Mouse (Mus musculus): ENCODE measurements around the gene Clptm1. TPM values are rescaled to one million over a fixed set of nuclear protein-coding genes. Genes with fewer than 3 reads are reported as not detected.
"Not testable (repeated sequence)": the region's sequence is repeated elsewhere in the genome, so short reads cannot be mapped to it uniquely, and the experiment has no call there.

Clptm1 gene
- total RNA-seq, 2 experiments from 2014 or later = 131 to 144 TPM

DNA sequence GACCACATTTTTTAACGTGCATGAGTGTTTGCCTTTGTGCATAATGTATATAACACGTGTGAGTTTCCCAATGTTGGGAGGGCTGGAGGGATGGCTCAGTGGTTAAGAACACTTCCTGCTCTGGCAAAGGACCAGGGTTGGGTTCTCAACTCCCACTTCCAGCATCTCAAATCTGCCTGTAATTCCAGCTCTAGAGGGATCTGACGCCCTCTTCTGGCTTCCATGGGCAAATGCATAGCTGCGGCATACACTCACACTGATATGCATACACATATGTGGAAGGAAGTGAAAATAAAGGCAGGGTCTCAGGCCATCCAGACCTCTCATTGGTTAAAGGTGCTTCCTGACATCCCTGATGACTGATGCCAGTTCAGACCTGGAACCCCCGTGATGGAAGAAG, 57.5 kb downstream of the Clptm1 start:
- no peak for DNase-seq

DNA sequence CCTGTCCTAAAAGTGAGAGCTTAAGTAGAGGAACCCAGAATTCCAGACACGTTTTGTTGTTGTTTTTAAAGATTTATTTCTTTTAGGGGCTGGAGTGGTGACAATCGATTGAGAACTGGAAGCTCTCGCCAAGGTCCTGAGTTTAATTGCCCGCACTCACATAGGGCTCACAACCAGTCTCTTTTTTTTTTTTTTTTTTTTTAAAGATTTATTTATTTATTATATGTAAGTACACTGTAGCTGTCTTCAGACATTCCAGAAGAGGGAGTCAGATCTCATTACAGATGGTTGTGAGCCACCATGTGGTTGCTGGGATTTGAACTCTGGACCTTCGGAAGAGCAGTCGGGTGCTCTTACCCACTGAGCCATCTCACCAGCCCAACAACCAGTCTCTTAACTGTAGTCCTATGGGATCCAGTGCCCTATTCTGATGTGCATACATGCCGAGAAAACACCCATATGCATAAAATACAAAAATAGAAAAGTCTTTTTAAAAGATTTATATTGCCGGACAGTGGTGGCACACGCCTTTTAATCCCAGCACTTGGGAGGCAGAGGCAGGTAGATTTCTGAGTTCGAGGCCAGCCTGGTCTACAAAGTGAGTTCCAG, 60.1 kb downstream of the Clptm1 start:
- DNase-seq = not testable (repeated sequence)

DNA sequence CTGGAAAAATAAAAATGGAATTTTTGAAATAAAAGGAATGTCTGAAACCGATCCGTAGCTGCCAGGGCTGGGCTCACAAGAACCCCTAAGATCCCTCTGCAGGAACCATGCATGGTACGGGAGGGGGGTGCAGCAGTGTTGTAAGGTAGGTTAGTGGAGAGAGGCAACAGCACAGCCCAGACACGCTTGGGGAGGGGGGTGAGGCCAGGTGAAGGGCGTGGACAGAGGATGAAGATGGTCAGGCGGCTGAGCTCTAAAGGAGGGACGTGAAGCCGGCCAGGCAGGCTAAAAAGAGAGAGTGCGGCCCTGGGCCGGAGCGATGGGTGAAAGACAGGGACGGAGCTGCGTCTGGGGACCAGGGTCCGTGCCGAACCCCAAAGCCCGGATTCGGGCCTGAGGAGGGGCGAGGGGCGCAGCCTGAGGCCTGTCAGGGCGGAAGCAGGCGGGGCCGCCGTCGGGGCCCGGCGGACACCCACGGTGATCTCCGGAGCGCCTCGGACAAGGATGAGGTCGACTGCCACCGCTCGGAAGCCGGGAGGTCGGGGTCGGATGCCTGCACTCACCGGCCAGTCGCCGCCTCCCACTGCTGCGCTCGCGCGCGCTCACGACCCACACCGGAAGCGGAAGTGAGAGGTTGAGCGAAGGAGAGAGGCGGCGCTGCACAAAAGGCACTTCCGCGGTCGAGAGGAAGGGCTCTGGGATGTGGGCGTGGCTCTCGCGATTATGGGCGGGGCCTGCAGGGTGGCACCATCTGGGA, 60.8 kb downstream of the Clptm1 start, which contains the start of gene Clasrp:
Gene Clasrp (minus strand): TSS at position 638 of the 757 bp plus-strand sequence.
- DNase-seq = peak; percentile 95

DNA sequence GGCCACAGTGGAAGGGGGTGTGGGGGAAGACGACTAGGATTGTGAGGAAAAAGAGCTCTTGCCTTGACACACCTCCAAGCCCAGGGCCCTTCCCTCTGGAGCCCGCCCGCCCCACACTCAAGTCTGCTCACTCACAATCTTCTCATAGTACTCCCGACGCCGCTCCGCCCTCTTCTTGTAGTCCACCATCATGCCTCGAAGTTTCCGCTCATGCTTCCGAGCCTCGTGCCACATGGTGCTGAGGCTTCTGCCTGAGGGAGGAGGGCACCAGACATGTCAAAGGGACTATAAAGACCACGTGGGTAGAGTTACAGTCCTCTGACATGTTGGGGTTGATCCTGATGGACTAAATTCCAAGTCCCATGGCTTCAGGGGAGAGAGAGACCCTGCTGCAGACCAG, 61.8 kb downstream of the Clptm1 start:
- no peak for DNase-seq

DNA sequence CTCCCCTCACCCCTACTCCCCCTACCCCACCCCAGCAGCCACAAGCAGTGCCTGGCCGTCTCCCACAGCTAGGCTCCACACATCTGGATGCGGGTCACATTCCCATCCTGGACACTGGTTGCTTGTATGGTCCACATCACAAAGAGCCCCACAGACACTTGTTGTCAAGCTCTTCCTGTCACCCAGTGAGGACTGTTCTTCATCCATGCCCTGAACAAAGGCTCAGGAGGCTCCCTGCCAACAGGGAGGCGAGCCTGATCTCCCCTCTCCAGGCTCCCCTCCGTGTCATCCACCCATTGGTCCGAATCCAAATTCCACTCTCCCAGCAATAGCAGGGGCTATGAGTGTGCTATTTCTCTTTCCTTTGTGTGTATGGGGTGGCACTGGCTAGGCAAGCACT, 64.3 kb downstream of the Clptm1 start:
- peak; percentile 46 to 59 for DNase-seq

DNA sequence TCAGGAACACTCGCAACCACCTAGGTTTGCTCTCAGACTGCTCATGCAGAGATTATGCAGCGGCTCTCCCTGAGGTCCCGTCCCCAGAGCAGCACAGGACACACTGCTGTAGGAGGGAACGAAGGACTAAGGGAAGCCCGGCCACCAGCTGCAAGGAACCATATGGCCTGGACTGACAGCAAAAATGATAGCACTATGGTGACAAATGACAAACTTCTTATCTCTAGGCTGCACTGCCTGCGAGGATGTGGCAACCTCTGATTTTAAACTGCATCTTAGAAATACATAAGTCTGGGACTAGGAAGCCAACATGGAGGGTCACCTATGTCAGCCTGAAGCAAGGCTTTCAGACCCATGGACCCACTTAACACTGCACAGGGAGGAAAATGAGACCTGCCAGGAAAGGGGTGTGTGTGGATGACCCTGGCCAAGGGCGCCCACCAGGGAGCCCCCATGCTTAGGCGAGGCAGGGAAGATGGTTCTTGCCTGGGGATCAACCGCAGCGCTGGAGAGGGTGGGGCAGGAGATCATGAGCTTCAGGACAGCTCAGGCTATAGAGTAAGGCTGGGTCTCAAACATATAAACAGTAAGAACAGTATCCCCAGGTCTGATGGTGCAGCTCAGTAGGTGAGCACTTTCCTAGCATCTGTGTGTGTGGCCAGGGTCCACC, 71.6 kb downstream of the Clptm1 start:
- DNase-seq = no peak

DNA sequence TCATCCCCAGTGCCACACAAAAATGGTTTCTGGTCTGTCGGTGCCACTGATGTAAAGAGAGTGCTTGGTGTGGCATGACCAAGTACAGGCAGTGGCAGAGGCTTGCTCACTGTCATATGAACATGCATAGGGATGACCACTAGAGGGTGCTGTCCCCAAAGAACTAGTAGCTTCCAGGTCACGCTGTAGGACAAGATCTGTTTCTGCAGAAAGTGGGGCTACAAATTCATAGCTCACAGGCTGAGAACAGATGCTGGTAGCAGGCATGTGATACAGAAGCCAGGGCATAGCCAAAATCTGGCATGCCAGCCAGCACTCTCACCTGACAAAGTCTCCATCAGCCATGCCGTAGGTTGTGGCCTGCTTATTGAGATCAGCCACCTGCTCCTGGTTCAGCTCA, 74.9 kb downstream of the Clptm1 start:
- peak; percentile 63 to 67 for DNase-seq

DNA sequence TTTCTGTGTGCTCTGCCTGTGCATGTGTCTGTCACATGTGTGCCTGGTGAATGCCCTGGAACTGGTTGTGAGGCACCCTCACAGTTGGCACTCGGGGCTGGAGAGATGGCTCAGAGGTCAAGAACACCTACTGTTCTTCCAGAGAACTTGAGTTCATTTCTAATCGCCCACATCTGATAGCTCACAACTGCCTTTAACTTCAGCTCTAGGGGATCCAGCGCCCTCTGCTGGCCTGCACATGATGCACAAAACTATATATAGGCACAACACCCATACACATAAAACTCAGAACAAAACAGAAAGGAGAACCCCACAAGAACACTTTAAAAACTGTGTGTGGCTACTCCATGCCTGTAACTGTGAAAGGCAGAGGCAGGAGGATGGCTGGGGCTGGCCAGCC, 75.6 kb downstream of the Clptm1 start:
- peak in 1 of 2 experiments; percentile 35 for DNase-seq

DNA sequence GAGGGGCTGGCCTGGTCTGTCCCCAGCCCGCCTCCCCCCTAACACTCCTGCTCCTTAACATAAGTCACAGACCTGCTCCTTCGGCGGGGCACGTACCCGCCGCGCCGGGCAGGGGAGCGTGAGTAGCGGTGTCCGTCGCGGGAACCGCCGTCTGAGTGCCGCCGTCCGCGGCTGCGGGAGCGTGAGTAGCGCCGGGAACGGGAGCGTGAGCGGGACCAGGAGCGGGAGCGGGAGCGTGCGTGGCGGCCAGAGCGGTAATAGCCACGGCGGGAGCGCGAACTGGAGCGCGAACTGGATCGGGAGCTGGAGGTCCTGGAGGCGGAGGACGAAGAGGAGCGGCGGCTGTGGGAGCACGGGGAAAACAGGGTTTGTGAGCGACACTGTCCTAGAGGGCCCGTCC, 78.6 kb downstream of the Clptm1 start:
- DNase-seq = no peak

Other genes starting within 250 kb of the Clptm1 start
- gene Mark4, start 206.2 kb downstream of the Clptm1 start, total RNA-seq (2021) = 100 to 1,000 TPM in 1 of 2 experiments, 10 to 100 TPM in 1; 90.6 to 102 TPM
- gene Exoc3l2, start 201.7 kb downstream of the Clptm1 start, total RNA-seq (2021) = under 1 TPM; 0.18 to 0.20 TPM
- gene Bloc1s3, start 156.7 kb downstream of the Clptm1 start, total RNA-seq (2021) = 1 to 10 TPM; 6.8 to 6.9 TPM
- gene Trappc6a, start 156.6 kb downstream of the Clptm1 start, total RNA-seq (2021) = 10 to 100 TPM; 19.8 to 21.5 TPM
- under 1 TPM; 0.37 to 0.48 TPM for gene Nkpd1, start 147.2 kb downstream of the Clptm1 start, total RNA-seq (2021)
- gene Ppp1r37, start 102.0 kb downstream of the Clptm1 start, total RNA-seq (2021) = 100 to 1,000 TPM; 113 to 120 TPM
- gene Zfp296, start 87.7 kb downstream of the Clptm1 start, total RNA-seq (2021) = under 1 TPM; 0.33 to 0.75 TPM
- 10 to 100 TPM; 44.2 to 46.1 TPM for gene Gemin7, start 87.4 kb downstream of the Clptm1 start, total RNA-seq (2021)
- gene Clasrp, start 60.5 kb downstream of the Clptm1 start, total RNA-seq (2021) = 100 to 1,000 TPM in 1 of 2 experiments, 10 to 100 TPM in 1; 90.1 to 103 TPM
- gene Relb, start 35.6 kb downstream of the Clptm1 start, total RNA-seq (2021) = 10 to 100 TPM in 1 of 2 experiments, 1 to 10 TPM in 1; 7.3 to 10.2 TPM
- gene Apoc2, start 12.9 kb upstream of the Clptm1 start, total RNA-seq (2021) = not detected
- gene Gm44805, start 16.4 kb upstream of the Clptm1 start, total RNA-seq (2021) = not detected
- gene Apoc4, start 16.4 kb upstream of the Clptm1 start, total RNA-seq (2021) = not detected
- 1 to 10 TPM; 4.6 to 5.7 TPM for gene Apoc1, start 27.6 kb upstream of the Clptm1 start, total RNA-seq (2021)
- gene Apoe, start 34.2 kb upstream of the Clptm1 start, total RNA-seq (2021) = 1,000 to 10,000 TPM; 2,147 to 2,303 TPM
- gene Tomm40, start 50.4 kb upstream of the Clptm1 start, total RNA-seq (2021) = 100 to 1,000 TPM; 110 to 115 TPM
- 1 to 10 TPM; 5.2 to 5.8 TPM for gene Nectin2, start 85.5 kb upstream of the Clptm1 start, total RNA-seq (2021)
- 1 to 10 TPM; 9.5 to 9.8 TPM for gene Bcam, start 106.0 kb upstream of the Clptm1 start, total RNA-seq (2021)
- gene Cblc, start 131.8 kb upstream of the Clptm1 start, total RNA-seq (2021) = not detected
- gene Bcl3, start 157.7 kb upstream of the Clptm1 start, total RNA-seq (2021) = 1 to 10 TPM in 1 of 2 experiments, under 1 TPM in 1; 0.32 to 1.4 TPM
- 1 to 10 TPM; 1.2 to 1.9 TPM for gene Gm19345, start 187.0 kb upstream of the Clptm1 start, total RNA-seq (2021)
- not detected for gene Ceacam16, start 196.3 kb upstream of the Clptm1 start, total RNA-seq (2021)
- gene Ceacam19, start 222.9 kb upstream of the Clptm1 start, total RNA-seq (2021) = not detected